Mouse (Mus musculus) stomach, postnatal 0 days (tissue): ENCODE results near the gene Crebl2. TPM values are rescaled to one million over a fixed set of nuclear protein-coding genes. Genes with fewer than 3 reads are reported as not detected.

Experiments used
- ATAC-seq: fragments of 200-750 bp; cut with Nextera tagmentation; 2 replicates; pipeline ENCODE4 v1.8.0; 2017; ENCODE audit not compliant: low FRiP score, low TSS enrichment
- DNase-seq: peaks from one replicate; pipeline ENCODE4 v3.0.0-alpha.2; 2016; ENCODE audit warnings: low spot score
- H3K27ac ChIP-seq: fragments of 300-500 bp; sonication (generic); replicated peaks from 2 replicates; pipeline ENCODE4 v1.5.1; 2014; ENCODE audit warnings: mild to moderate bottlenecking, control low read depth
- H3K27me3 ChIP-seq: fragments of 300-500 bp; sonication (generic); 2 replicates; pipeline ENCODE4 v1.6.1; 2014; ENCODE audit warnings: low read length; ENCODE audit not compliant: control insufficient read depth, insufficient read depth
- H3K36me3 ChIP-seq: fragments of 300-500 bp; sonication (generic); 2 replicates; pipeline ENCODE4 v1.6.1; 2014; ENCODE audit warnings: low read length, mixed read lengths; ENCODE audit not compliant: control insufficient read depth, insufficient read depth
- H3K4me1 ChIP-seq: fragments of 300-500 bp; sonication (generic); replicated peaks from 2 replicates; pipeline ENCODE4 v1.6.1; 2014; ENCODE audit warnings: antibody characterized with exemption; ENCODE audit not compliant: control insufficient read depth, insufficient read depth
- H3K4me2 ChIP-seq: fragments of 300-500 bp; sonication (generic); replicated peaks from 2 replicates; pipeline ENCODE4 v1.6.1; 2014; ENCODE audit warnings: low read depth, mild to moderate bottlenecking, control low read depth, moderate library complexity
- H3K4me3 ChIP-seq: fragments of 300-500 bp; sonication (generic); 2 replicates; pipeline ENCODE4 v1.5.1; 2014; ENCODE audit warnings: low read depth, low read length, control low read depth
- H3K9ac ChIP-seq: fragments of 300-500 bp; sonication (generic); 2 replicates; pipeline ENCODE4 v1.6.1; 2014; ENCODE audit warnings: mild to moderate bottlenecking, low read length, control low read depth, mixed read lengths
- H3K9me3 ChIP-seq: fragments of 300-500 bp; sonication (generic); 2 replicates; pipeline ENCODE4 v1.6.1; 2016; ENCODE audit warnings: low read length; ENCODE audit not compliant: control insufficient read depth
- CTCF ChIP-seq: IDR thresholded peaks from 2 replicates; pipeline ENCODE4 v1.5.1; 2016; ENCODE audit warnings: antibody characterized with exemption, low read depth, mild to moderate bottlenecking, moderate library complexity
- EP300 ChIP-seq: optimal IDR thresholded peaks from 2 replicates; pipeline ENCODE3; 2016; ENCODE audit warnings: antibody characterized with exemption
- WGBS: fragments of 180-500 bp; shearing (Covaris S2); extraction: QIAGEN DNeasy Blood & Tissue Kit; methylation state at CpG from one replicate; pipeline ENCODE4 v1.1.7; 2014; 5-methylcytosine and 5-hydroxymethylcytosine counted together
- polyA plus RNA-seq: library from polyadenylated mRNA; unstranded; fragments of >200 nt; fragmentation: Nextera tagmentation; extraction: Ambion mirVana; gene quantifications from 2 replicates; pipeline ENCODE4 v1.2.1, GENCODE M21; 2015

Gene Crebl2
- polyA plus RNA-seq, 1 experiment from 2014 or later: 4.7 TPM

DNA sequence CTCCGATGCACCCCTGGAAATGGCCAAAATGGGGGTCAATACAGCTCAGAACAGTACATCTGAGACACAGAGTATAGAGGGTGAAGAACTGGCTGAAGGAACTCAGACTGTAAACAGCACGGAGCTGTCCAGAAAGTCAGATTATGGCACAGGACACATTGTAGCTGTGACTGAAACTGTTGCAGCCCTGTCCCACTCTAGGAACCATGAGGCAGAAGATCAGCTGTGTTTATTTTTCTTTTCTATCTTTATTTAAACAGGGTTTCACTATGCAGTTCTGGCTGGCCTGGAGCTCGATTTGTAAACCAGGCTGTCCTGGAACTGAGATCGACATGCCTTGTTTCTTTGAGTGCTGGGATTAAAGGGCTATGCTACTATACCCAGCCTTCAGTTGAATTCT is 30.3 kb downstream of the Crebl2 start:
- Histone ChIP-seq H3K27me3 (no peaks in the 10 kb centered on the region), H3K4me2 (no peak overlapping the region), H3K27ac (peak overlapping the region; percentile 30; the same call in 1 of the 2 replicates), H3K36me3 (no peaks in the 10 kb centered on the region), H3K9ac (no peak overlapping the region), H3K4me1 (0 out of 2 replicates have a peak, but pooled peaks cover 2% of the 10 kb centered on the region), H3K9me3 (no peaks in the 10 kb centered on the region), H3K4me3 (no peak overlapping the region)
- 33% methylated on average over 4 of the region's 4 CpGs for WGBS
- TF ChIP-seq CTCF (no peak), EP300 (no peak)
- DNase-seq (no peak), ATAC-seq (peak; percentile 36)

- Histone ChIP-seq H3K9me3 (no peaks in the 10 kb centered on the region), H3K4me1 (0 out of 2 replicates have a peak, but pooled peaks cover 2% of the 10 kb centered on the region), H3K36me3 (no peaks in the 10 kb centered on the region), H3K9ac (no peak overlapping the region), H3K27ac (no peak overlapping the region), H3K4me3 (no peak overlapping the region), H3K4me2 (no peak overlapping the region), H3K27me3 (no peaks in the 10 kb centered on the region)
- TF ChIP-seq EP300: no peak
- TF ChIP-seq CTCF: no peak
- ATAC-seq (no peak), DNase-seq (no peak)
- WGBS: 87% methylated on average over 12 of the region's 12 CpGs
These were observed 31.4 kb downstream of the Crebl2 start for GRCm38 (mm10) chr6:134861386-134861785.

DNA sequence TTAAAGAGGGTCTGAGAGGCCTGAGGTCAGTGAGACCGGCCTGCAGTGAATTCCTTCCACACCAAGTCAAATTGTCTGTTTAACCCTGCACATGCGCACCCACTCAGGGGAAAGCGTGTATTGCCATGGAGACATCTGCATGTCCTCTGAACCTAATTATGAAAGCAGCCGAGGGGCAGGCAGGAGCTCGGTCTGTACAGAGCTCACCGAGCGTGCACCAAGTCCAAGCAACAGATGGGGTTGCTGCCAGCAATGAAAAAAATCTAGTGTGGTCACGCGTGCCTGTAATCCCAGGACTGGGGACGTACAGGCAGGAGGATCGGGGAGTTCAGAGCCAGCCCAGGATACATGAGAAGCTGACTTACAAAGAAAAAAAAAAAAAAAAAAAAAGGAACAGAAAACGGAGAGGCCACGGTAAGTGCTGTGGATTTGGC is 32.7 kb downstream of the Crebl2 start:
- H3K27me3 ChIP-seq: no peaks in the 10 kb centered on the region
- no peaks in the 10 kb centered on the region for H3K36me3 ChIP-seq
- peak overlapping the region; percentile 50 for H3K4me2 ChIP-seq
- WGBS: 20% methylated on average over 13 of the region's 13 CpGs
- H3K9me3 ChIP-seq: no peaks in the 10 kb centered on the region
- peak overlapping the region; percentile 2 for H3K4me3 ChIP-seq
- TF ChIP-seq CTCF: no peak
- no peak for TF ChIP-seq EP300
- H3K4me1 ChIP-seq: 0 out of 2 replicates have a peak, but pooled peaks cover 2% of the 10 kb centered on the region
- ATAC-seq: no peak; the same call in 1 of the 2 replicates
- no peak overlapping the region for H3K9ac ChIP-seq
- DNase-seq: no peak
- peak overlapping the region; percentile 45; the same call in 1 of the 2 replicates for H3K27ac ChIP-seq

DNA sequence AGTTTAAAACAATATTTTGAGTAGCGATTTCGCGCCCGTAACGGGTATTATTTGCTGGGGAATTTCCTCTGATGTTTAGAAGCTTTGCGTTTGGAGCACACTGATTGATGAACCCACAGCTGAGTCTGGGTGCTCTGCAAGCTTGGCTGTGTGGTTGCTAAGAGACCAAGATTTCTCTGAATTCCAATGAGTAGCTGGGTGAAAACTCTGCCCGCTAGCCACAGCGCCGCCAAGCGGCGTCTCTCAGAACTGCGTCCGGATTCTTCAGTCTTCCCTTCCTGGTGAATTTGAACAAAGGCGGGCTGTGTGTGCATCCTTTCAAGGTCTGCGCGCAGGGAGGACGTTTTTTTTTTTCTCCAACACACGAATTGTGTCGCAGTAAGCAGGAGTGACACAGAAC is 33.2 kb downstream of the Crebl2 start:
- H3K4me1 ChIP-seq: 0 out of 2 replicates have a peak, but pooled peaks cover 2% of the 10 kb centered on the region
- TF ChIP-seq EP300: no peak
- peak; percentile 98 for TF ChIP-seq CTCF
- no peak overlapping the region for H3K27ac ChIP-seq
- ATAC-seq (peak; percentile 80), DNase-seq (peak; percentile 95)
- peak overlapping the region; percentile 2 for H3K4me3 ChIP-seq
- no peak overlapping the region for H3K9ac ChIP-seq
- no peaks in the 10 kb centered on the region for H3K9me3 ChIP-seq
- WGBS: under 1% methylated on average over 19 of the region's 19 CpGs
- H3K4me2 ChIP-seq: peak overlapping the region; percentile 50
- H3K27me3 ChIP-seq: no peaks in the 10 kb centered on the region
- no peaks in the 10 kb centered on the region for H3K36me3 ChIP-seq

GRCm38 (mm10) chr6:134866113-134866512 is 36.2 kb downstream of the Crebl2 start:
- WGBS: 88% methylated on average over 7 of the region's 7 CpGs
- Histone ChIP-seq H3K4me1 (no peaks in the 10 kb centered on the region), H3K27ac (no peak overlapping the region), H3K9ac (no peak overlapping the region), H3K27me3 (no peaks in the 10 kb centered on the region), H3K9me3 (no peaks in the 10 kb centered on the region), H3K4me2 (no peak overlapping the region), H3K36me3 (0 out of 2 replicates have a peak, but pooled peaks cover 4% of the 10 kb centered on the region), H3K4me3 (no peak overlapping the region)
- no peak for DNase-seq
- no peak for ATAC-seq
- no peak for TF ChIP-seq CTCF
- TF ChIP-seq EP300: no peak

GRCm38 (mm10) chr6:134867325-134867724 is 37.4 kb downstream of the Crebl2 start:
- no peak overlapping the region for H3K27ac ChIP-seq
- H3K9me3 ChIP-seq: no peaks in the 10 kb centered on the region
- H3K4me3 ChIP-seq: no peak overlapping the region
- DNase-seq (no peak), ATAC-seq (no peak)
- H3K4me1 ChIP-seq: no peaks in the 10 kb centered on the region
- 84% methylated on average over 3 of the region's 3 CpGs for WGBS
- no peaks in the 10 kb centered on the region for H3K27me3 ChIP-seq
- TF ChIP-seq EP300: no peak
- TF ChIP-seq CTCF: 0 out of 2 replicates have a peak, but pooled peaks have one; percentile 7
- H3K36me3 ChIP-seq: 0 out of 2 replicates have a peak, but pooled peaks cover 4% of the 10 kb centered on the region
- no peak overlapping the region for H3K4me2 ChIP-seq
- no peak overlapping the region for H3K9ac ChIP-seq
